Mouse (Mus musculus): ENCODE data around the gene Uba7. TPM values are rescaled to one million over a fixed set of nuclear protein-coding genes. Genes with fewer than 3 reads are reported as not detected.
A peak's percentile ranks its signal among the peaks of the same experiment; 100 is the strongest.

Uba7 gene
- polyA plus RNA-seq, 1 experiment from 2014 or later = 47.4 TPM

- peak; percentile 84 for ATAC-seq (replicated peaks; ENCODE audit: low FRiP score)
- peaks cover 15% of the 10 kb centered on the region for H3K36me3 ChIP-seq (ENCODE audit: control insufficient read depth, insufficient read depth, low read length)
Observed at GRCm38 (mm10) chr9:107982681-107983346, 7.5 kb downstream of the Uba7 start, which contains the start of gene Gm20661. Gm20661 (plus strand) TSS chr9:107983058.

GRCm38 (mm10) chr9:107983421-107983890 lies 8.2 kb downstream of the Uba7 start:
- no peak for ATAC-seq (replicated peaks; ENCODE audit: low FRiP score)
- Histone ChIP-seq H3K4me2 (peak overlapping the region; percentile 89), H3K4me1 (replicated peaks; ENCODE audit: control insufficient read depth, insufficient read depth, low read length) (peaks cover 54% of the 10 kb centered on the region), H3K9ac (ENCODE audit: low read depth, low read length) (peak overlapping the region; percentile 90), H3K4me3 (ENCODE audit: low read depth, low read length) (peak overlapping the region; percentile 83), H3K36me3 (ENCODE audit: control insufficient read depth, insufficient read depth, low read length) (peaks cover 15% of the 10 kb centered on the region), H3K9me3 (ENCODE audit: control insufficient read depth, low read length) (no peaks in the 10 kb centered on the region), H3K27ac (ENCODE audit: low read depth, low read length) (peak overlapping the region; percentile 97), H3K27me3 (replicated peaks; ENCODE audit: control insufficient read depth, insufficient read depth, low read length) (no peaks in the 10 kb centered on the region; the same call in 1 of the 2 replicates)
- 14% methylated on average over 4 of the region's 4 CpGs for WGBS
- peak; percentile 74 for DNase-seq (ENCODE audit: low spot score)

More at GRCm38 (mm10) chr9:107982681-107983346, 7.5 kb downstream of the Uba7 start, which contains the start of gene Gm20661:
- peak; percentile 84 for DNase-seq (ENCODE audit: low spot score)
- no peaks in the 10 kb centered on the region for H3K9me3 ChIP-seq (ENCODE audit: control insufficient read depth, low read length)
- H3K9ac ChIP-seq (ENCODE audit: low read depth, low read length) = peak within 1 kb of the TSS; percentile 90
- peak within 1 kb of the TSS; percentile 89 for H3K4me2 ChIP-seq
- 11% methylated on average over 14 of the region's 14 CpGs for WGBS
- peaks cover 54% of the 10 kb centered on the region for H3K4me1 ChIP-seq (replicated peaks; ENCODE audit: control insufficient read depth, insufficient read depth, low read length)
- H3K27me3 ChIP-seq (replicated peaks; ENCODE audit: control insufficient read depth, insufficient read depth, low read length) = no peaks in the 10 kb centered on the region; the same call in 1 of the 2 replicates
- H3K27ac ChIP-seq (ENCODE audit: low read depth, low read length) = peak within 1 kb of the TSS; percentile 97
- peak within 1 kb of the TSS; percentile 83 for H3K4me3 ChIP-seq (ENCODE audit: low read depth, low read length)

GRCm38 (mm10) chr9:107984052-107984753 lies 8.9 kb downstream of the Uba7 start:
- peak overlapping the region; percentile 90 for H3K9ac ChIP-seq (ENCODE audit: low read depth, low read length)
- peak overlapping the region; percentile 89 for H3K4me2 ChIP-seq
- peaks cover 11% of the 10 kb centered on the region for H3K36me3 ChIP-seq (ENCODE audit: control insufficient read depth, insufficient read depth, low read length)
- no peaks in the 10 kb centered on the region for H3K9me3 ChIP-seq (ENCODE audit: control insufficient read depth, low read length)
- no peaks in the 10 kb centered on the region; the same call in 1 of the 2 replicates for H3K27me3 ChIP-seq (replicated peaks; ENCODE audit: control insufficient read depth, insufficient read depth, low read length)
- H3K4me3 ChIP-seq (ENCODE audit: low read depth, low read length) = peak overlapping the region; percentile 83
- ATAC-seq (replicated peaks; ENCODE audit: low FRiP score) (no peak), DNase-seq (ENCODE audit: low spot score) (peak; percentile 43)
- H3K27ac ChIP-seq (ENCODE audit: low read depth, low read length) = peak overlapping the region; percentile 97
- 26% methylated on average over 19 of the region's 19 CpGs for WGBS
- peaks cover 54% of the 10 kb centered on the region for H3K4me1 ChIP-seq (replicated peaks; ENCODE audit: control insufficient read depth, insufficient read depth, low read length)

GRCm38 (mm10) chr9:107984754-107985055 lies 9.4 kb downstream of the Uba7 start:
- DNase-seq (ENCODE audit: low spot score) (peak; percentile 38), ATAC-seq (replicated peaks; ENCODE audit: low FRiP score) (no peak)
- no peaks in the 10 kb centered on the region for H3K9me3 ChIP-seq (ENCODE audit: control insufficient read depth, low read length)
- H3K36me3 ChIP-seq (ENCODE audit: control insufficient read depth, insufficient read depth, low read length) = peaks cover 7% of the 10 kb centered on the region
- no peaks in the 10 kb centered on the region; the same call in 1 of the 2 replicates for H3K27me3 ChIP-seq (replicated peaks; ENCODE audit: control insufficient read depth, insufficient read depth, low read length)
- H3K4me2 ChIP-seq = peak overlapping the region; percentile 89
- peak overlapping the region; percentile 90 for H3K9ac ChIP-seq (ENCODE audit: low read depth, low read length)
- H3K27ac ChIP-seq (ENCODE audit: low read depth, low read length) = peak overlapping the region; percentile 97
- H3K4me1 ChIP-seq (replicated peaks; ENCODE audit: control insufficient read depth, insufficient read depth, low read length) = peaks cover 51% of the 10 kb centered on the region
- WGBS = 29% methylated on average over 9 of the region's 9 CpGs
- peak overlapping the region; percentile 83 for H3K4me3 ChIP-seq (ENCODE audit: low read depth, low read length)

- Histone ChIP-seq H3K4me1 (replicated peaks; ENCODE audit: control insufficient read depth, insufficient read depth, low read length) (peaks cover 44% of the 10 kb centered on the region), H3K9me3 (ENCODE audit: control insufficient read depth, low read length) (no peaks in the 10 kb centered on the region), H3K27me3 (replicated peaks; ENCODE audit: control insufficient read depth, insufficient read depth, low read length) (no peaks in the 10 kb centered on the region; the same call in 1 of the 2 replicates), H3K9ac (ENCODE audit: low read depth, low read length) (peak within 1 kb of the TSS; percentile 90), H3K4me3 (ENCODE audit: low read depth, low read length) (peak within 1 kb of the TSS; percentile 83), H3K4me2 (peak within 1 kb of the TSS; percentile 89), H3K27ac (ENCODE audit: low read depth, low read length) (peak within 1 kb of the TSS; percentile 97), H3K36me3 (ENCODE audit: control insufficient read depth, insufficient read depth, low read length) (0 out of 2 replicates have a peak, but pooled peaks cover 5% of the 10 kb centered on the region)
- under 1% methylated on average over 58 of the region's 58 CpGs for WGBS
- peak; percentile 71 for ATAC-seq (replicated peaks; ENCODE audit: low FRiP score)
- DNase-seq (ENCODE audit: low spot score) = peak; percentile 95
Observed at GRCm38 (mm10) chr9:107985131-107986119, 10.1 kb downstream of the Uba7 start, which contains the start of gene Inka1. Inka1 (minus strand) TSS chr9:107985879.

- peak overlapping the region; percentile 90 for H3K9ac ChIP-seq (ENCODE audit: low read depth, low read length)
- ATAC-seq (replicated peaks; ENCODE audit: low FRiP score) = no peak; the same call in 1 of the 2 replicates
- 1% methylated on average over 18 of the region's 18 CpGs for WGBS
Observed at GRCm38 (mm10) chr9:107986376-107986775, 11.1 kb downstream of the Uba7 start.

GRCm38 (mm10) chr9:107987950-107988349 lies 12.6 kb downstream of the Uba7 start:
- H3K4me3 ChIP-seq (ENCODE audit: low read depth, low read length) = no peak overlapping the region
- H3K9ac ChIP-seq (ENCODE audit: low read depth, low read length) = no peak overlapping the region
- ATAC-seq (replicated peaks; ENCODE audit: low FRiP score) = no peak
- H3K36me3 ChIP-seq (ENCODE audit: control insufficient read depth, insufficient read depth, low read length) = 0 out of 2 replicates have a peak, but pooled peaks cover 5% of the 10 kb centered on the region
- no peaks in the 10 kb centered on the region for H3K9me3 ChIP-seq (ENCODE audit: control insufficient read depth, low read length)
- 71% methylated on average over 3 of the region's 3 CpGs for WGBS
- DNase-seq (ENCODE audit: low spot score) = no peak
- no peak overlapping the region for H3K27ac ChIP-seq (ENCODE audit: low read depth, low read length)
- H3K4me1 ChIP-seq (replicated peaks; ENCODE audit: control insufficient read depth, insufficient read depth, low read length) = peaks cover 20% of the 10 kb centered on the region
- no peak overlapping the region for H3K4me2 ChIP-seq
- no peaks in the 10 kb centered on the region; the same call in 1 of the 2 replicates for H3K27me3 ChIP-seq (replicated peaks; ENCODE audit: control insufficient read depth, insufficient read depth, low read length)

More at GRCm38 (mm10) chr9:107986376-107986775, 11.1 kb downstream of the Uba7 start:
- peaks cover 35% of the 10 kb centered on the region for H3K4me1 ChIP-seq (replicated peaks; ENCODE audit: control insufficient read depth, insufficient read depth, low read length)
- H3K27ac ChIP-seq (ENCODE audit: low read depth, low read length) = peak overlapping the region; percentile 97; the same call in 1 of the 2 replicates
- peak overlapping the region; percentile 83 for H3K4me3 ChIP-seq (ENCODE audit: low read depth, low read length)
- no peaks in the 10 kb centered on the region for H3K9me3 ChIP-seq (ENCODE audit: control insufficient read depth, low read length)
- no peaks in the 10 kb centered on the region; the same call in 1 of the 2 replicates for H3K27me3 ChIP-seq (replicated peaks; ENCODE audit: control insufficient read depth, insufficient read depth, low read length)
- 0 out of 2 replicates have a peak, but pooled peaks cover 5% of the 10 kb centered on the region for H3K36me3 ChIP-seq (ENCODE audit: control insufficient read depth, insufficient read depth, low read length)
- peak; percentile 79 for DNase-seq (ENCODE audit: low spot score)
- H3K4me2 ChIP-seq = peak overlapping the region; percentile 89
